Mouse (Mus musculus) embryonic stem cell, embryonic (primary cell): ENCODE data around the gene Lamb1.

Experiments used
- CTCF ChIA-PET, 4 experiments: fragments of 300-600 bp in 2 of 4; fragments of 350-600 bp in 2 of 4; sonication (Branson Sonifier 250); formaldehyde crosslinking; loops; one replicate each; lab custom pipeline; 2022; ENCODE audit warnings: inconsistent platforms in 2 of 4; lab: Charles Lee
- POLR2A ChIA-PET, 4 experiments: fragments of 300-600 bp in 2 of 4; fragments of 350-600 bp in 2 of 4; sonication (Branson Sonifier 250); formaldehyde crosslinking; loops; one replicate each; lab custom pipeline; 2022; ENCODE audit warnings: antibody characterized with exemption in 4 of 4, inconsistent platforms in 1 of 4; lab: Charles Lee

Lamb1 gene

GRCm38 (mm10) chr12:31265005-31265721 is at the start of gene Lamb1:
Gene Lamb1, plus strand, starts transcription at chr12:31265234.
- ChIA-PET CTCF (interaction anchor here in 3 of 4 experiments (0.9 to 1.5 kb wide), 5 partner anchors 30 to 97 kb away, joined by 3 to 5 read pairs (median 4); no protein-coding TSS in a partner anchor), POLR2A (interaction anchor here in 3 of 4 experiments (0.8 to 4.1 kb wide), 25 partner anchors 8 to 684 kb away, joined by 3 to 20 read pairs (median 4); partner anchors contain the start of gene Dld (in 1 of the 3))

GRCm38 (mm10) chr12:31217232-31217631 is 47.8 kb upstream of the Lamb1 start:
- ChIA-PET CTCF (interaction anchor here in 2 of 4 experiments (0.6 to 0.7 kb wide), 2 partner anchors 10 to 112 kb away, joined by 3 read pairs; no protein-coding TSS in a partner anchor), POLR2A (interaction anchor here in 3 of 4 experiments (0.7 to 1.2 kb wide), 3 partner anchors 8 to 40 kb away, joined by 3 to 11 read pairs (median 4); no protein-coding TSS in a partner anchor)

GRCm38 (mm10) chr12:31218774-31219173 is 46.3 kb upstream of the Lamb1 start:
- POLR2A ChIA-PET = interaction anchor here in 2 of 4 experiments (0.7 kb wide), 2 partner anchors 327 to 1017 kb away, joined by 5 to 6 read pairs; no protein-coding TSS in a partner anchor
- CTCF ChIA-PET = interaction anchor here in 2 of 4 experiments (0.6 to 0.7 kb wide), 3 partner anchors 11 to 124 kb away, joined by 5 to 7 read pairs (median 5); no protein-coding TSS in a partner anchor

- CTCF ChIA-PET = interaction anchor here in 2 of 4 experiments (0.5 to 0.7 kb wide), 2 partner anchors 10 to 33 kb away, joined by 3 to 4 read pairs; no protein-coding TSS in a partner anchor
- POLR2A ChIA-PET = no interaction called here
These were observed 43.5 kb upstream of the Lamb1 start for GRCm38 (mm10) chr12:31221522-31221921.

GRCm38 (mm10) chr12:31222282-31222681 is 42.8 kb upstream of the Lamb1 start:
- POLR2A ChIA-PET = interaction anchor here in 3 of 4 experiments (0.6 to 2.8 kb wide), 9 partner anchors 8 to 1603 kb away, joined by 3 to 15 read pairs (median 4); partner anchors contain the start of gene Lamb1 (in 1 of the 3)
- CTCF ChIA-PET = interaction anchor here in 1 of 4 experiments (0.6 kb wide), 1 partner anchor 279 kb away, joined by 3 read pairs; no protein-coding TSS in a partner anchor

GRCm38 (mm10) chr12:31222741-31223140 is 42.3 kb upstream of the Lamb1 start:
- POLR2A ChIA-PET = interaction anchor here in 3 of 4 experiments (0.6 to 2.8 kb wide), 9 partner anchors 9 to 1602 kb away, joined by 3 to 15 read pairs (median 4); partner anchors contain the start of gene Lamb1 (in 1 of the 3)

GRCm38 (mm10) chr12:31225451-31225850 is 39.6 kb upstream of the Lamb1 start:
- ChIA-PET CTCF (interaction anchor here in 3 of 4 experiments (0.5 to 2.3 kb wide), 7 partner anchors 13 to 720 kb away, joined by 3 to 7 read pairs (median 4); no protein-coding TSS in a partner anchor), POLR2A (interaction anchor here in 3 of 4 experiments (0.6 to 3.2 kb wide), 20 partner anchors 7 to 438 kb away, joined by 3 to 20 read pairs (median 6); partner anchors contain the start of genes Lamb1 (in 2 of the 3), Acp1 (in 1 of the 3) and Sh3yl1 (in 1 of the 3))

More at GRCm38 (mm10) chr12:31222741-31223140, 42.3 kb upstream of the Lamb1 start:
- CTCF ChIA-PET = interaction anchor here in 1 of 4 experiments (0.6 kb wide), 1 partner anchor 279 kb away, joined by 3 read pairs; no protein-coding TSS in a partner anchor

- POLR2A ChIA-PET = interaction anchor here in 2 of 4 experiments (0.6 to 3.2 kb wide), 3 partner anchors 8 to 44 kb away, joined by 3 to 14 read pairs (median 3); no protein-coding TSS in a partner anchor
- CTCF ChIA-PET = interaction anchor here in 1 of 4 experiments (0.6 kb wide), 1 partner anchor 10 kb away, joined by 3 read pairs; no protein-coding TSS in a partner anchor
These were observed 37.9 kb upstream of the Lamb1 start for GRCm38 (mm10) chr12:31227167-31227566.

GRCm38 (mm10) chr12:31228878-31229277 is 36.2 kb upstream of the Lamb1 start:
- CTCF ChIA-PET = no interaction called here
- POLR2A ChIA-PET = interaction anchor here in 2 of 4 experiments (0.7 kb wide), 2 partner anchors 29 to 193 kb away, joined by 5 to 7 read pairs; no protein-coding TSS in a partner anchor

- CTCF ChIA-PET = no interaction called here
- POLR2A ChIA-PET = interaction anchor here in 1 of 4 experiments (1.2 to 2.1 kb wide), 2 partner anchors 8 to 20 kb away, joined by 3 to 5 read pairs; no protein-coding TSS in a partner anchor
These were observed 32.4 kb upstream of the Lamb1 start for GRCm38 (mm10) chr12:31232635-31233034.

GRCm38 (mm10) chr12:31235018-31235417 is 30.0 kb upstream of the Lamb1 start:
- CTCF ChIA-PET = interaction anchor here in 3 of 4 experiments (0.6 to 1.0 kb wide), 4 partner anchors 11 to 358 kb away, joined by 3 to 5 read pairs (median 4); no protein-coding TSS in a partner anchor
- POLR2A ChIA-PET = interaction anchor here in 3 of 4 experiments (0.6 to 3.7 kb wide), 9 partner anchors 9 to 615 kb away, joined by 3 to 20 read pairs (median 4); partner anchors contain the start of gene Lamb1 (in 1 of the 3)

- ChIA-PET POLR2A (interaction anchor here in 3 of 4 experiments (0.9 to 3.7 kb wide), 7 partner anchors 11 to 17 kb away, joined by 3 to 20 read pairs (median 5); no protein-coding TSS in a partner anchor), CTCF (no interaction called here)
These were observed 28.0 kb upstream of the Lamb1 start for GRCm38 (mm10) chr12:31236861-31237595.

- POLR2A ChIA-PET = interaction anchor here in 3 of 4 experiments (0.5 to 2.6 kb wide), 9 partner anchors 10 to 28 kb away, joined by 3 to 14 read pairs (median 6); partner anchors contain the start of gene Lamb1 (in 1 of the 3)
- CTCF ChIA-PET = interaction anchor here in 1 of 4 experiments (0.9 kb wide), 1 partner anchor 113 kb away, joined by 3 read pairs; no protein-coding TSS in a partner anchor
These were observed 25.9 kb upstream of the Lamb1 start for GRCm38 (mm10) chr12:31239031-31239583.

GRCm38 (mm10) chr12:31239798-31240197 is 25.2 kb upstream of the Lamb1 start:
- CTCF ChIA-PET = interaction anchor here in 2 of 4 experiments (0.9 kb wide), 2 partner anchors 72 to 114 kb away, joined by 3 read pairs; no protein-coding TSS in a partner anchor
- POLR2A ChIA-PET = interaction anchor here in 1 of 4 experiments (1.0 to 2.6 kb wide), 5 partner anchors 10 to 27 kb away, joined by 3 to 14 read pairs (median 6); partner anchors contain the start of gene Lamb1

GRCm38 (mm10) chr12:31240470-31240869 is 24.6 kb upstream of the Lamb1 start, which contains the start of gene Gm6993:
Gene Gm6993, plus strand, starts transcription at chr12:31240770.
- ChIA-PET POLR2A (interaction anchor here in 2 of 4 experiments (0.5 to 2.6 kb wide), 2 partner anchors 9 to 30 kb away, joined by 3 to 14 read pairs; no protein-coding TSS in a partner anchor), CTCF (interaction anchor here in 1 of 4 experiments (0.9 kb wide), 1 partner anchor 72 kb away, joined by 3 read pairs; no protein-coding TSS in a partner anchor)

GRCm38 (mm10) chr12:31241595-31242342 is 23.3 kb upstream of the Lamb1 start:
- ChIA-PET CTCF (no interaction called here), POLR2A (no interaction called here)
